Mouse (Mus musculus) MEL (cell line): ENCODE results near the gene Htr2a. TPM values are rescaled to one million over a fixed set of nuclear protein-coding genes. Genes with fewer than 3 reads are reported as not detected.

Source experiments
- DNase-seq: peaks from one replicate; pipeline ENCODE4 v3.0.0; 2011; ENCODE audit warnings: low read depth, low spot score
- H3K27ac ChIP-seq: 2 replicates; pipeline ENCODE4 v1.5.1; 2012; ENCODE audit warnings: low read depth, mild to moderate bottlenecking, control low read depth, low read length, moderate library complexity; ENCODE audit not compliant: control insufficient read depth
- H3K27me3 ChIP-seq, 2 experiments: fragments of 150-350 bp in 1 of 2; sonication (generic) in 1 of 2; 2 replicates each; pipeline ENCODE4 v1.6.1; 2012; ENCODE audit warnings: low read length in 2 of 2, mild to moderate bottlenecking in 2 of 2, improper control_type of control experiment in 1 of 2, moderate library complexity in 1 of 2; ENCODE audit not compliant: insufficient read depth in 2 of 2, control insufficient read depth in 1 of 2
- H3K36me3 ChIP-seq, 2 experiments: 2 replicates each; pipeline ENCODE4 v1.6.1; 2012 to 2014; ENCODE audit warnings: low read length in 2 of 2, improper control_type of control experiment in 1 of 2, inconsistent platforms in 1 of 2, mild to moderate bottlenecking in 1 of 2; ENCODE audit not compliant: insufficient read depth in 2 of 2, control insufficient read depth in 1 of 2
- H3K4me1 ChIP-seq, 2 experiments: fragments of 150-350 bp in 1 of 2; sonication (generic) in 1 of 2; 2 replicates each; pipeline ENCODE4 v1.6.1; 2012; ENCODE audit warnings: low read length in 2 of 2, improper control_type of control experiment in 1 of 2, mild to moderate bottlenecking in 1 of 2; ENCODE audit not compliant: insufficient read depth in 2 of 2, control insufficient read depth in 1 of 2
- H3K4me3 ChIP-seq, 2 experiments: fragments of 150-350 bp in 1 of 2; sonication (generic) in 1 of 2; 2 replicates each; pipeline ENCODE4 v1.5.1; 2012; ENCODE audit warnings: low read depth in 2 of 2, low read length in 2 of 2, mild to moderate bottlenecking in 2 of 2, moderate library complexity in 2 of 2, control low read depth in 1 of 2, improper control_type of control experiment in 1 of 2; ENCODE audit not compliant: control insufficient read depth in 1 of 2, insufficient read depth in 1 of 2
- H3K79me2 ChIP-seq: 2 replicates; pipeline ENCODE4 v1.6.1; 2012; ENCODE audit warnings: mild to moderate bottlenecking, low read length, moderate library complexity; ENCODE audit not compliant: control insufficient read depth, poor library complexity, insufficient read depth
- H3K9ac ChIP-seq: 2 replicates; pipeline ENCODE4 v1.6.1; 2012; ENCODE audit warnings: low read depth, mild to moderate bottlenecking, control low read depth, low read length, moderate library complexity; ENCODE audit not compliant: control insufficient read depth, poor library complexity, severe bottlenecking
- H3K9me3 ChIP-seq: fragments of 150-350 bp; sonication (generic); replicated peaks from 2 replicates; pipeline ENCODE4 v1.6.1; 2012; ENCODE audit warnings: mild to moderate bottlenecking, low read length, improper control_type of control experiment, moderate library complexity; ENCODE audit not compliant: insufficient read depth
- BHLHE40 ChIP-seq: IDR thresholded peaks from 2 replicates; pipeline ENCODE4 v1.6.1; 2012; ENCODE audit warnings: low read depth, mild to moderate bottlenecking, inconsistent platforms, low read length, improper control_type of control experiment, borderline replicate concordance
- CHD2 ChIP-seq: IDR thresholded peaks from 2 replicates; pipeline ENCODE4 v1.6.1; 2011; ENCODE audit warnings: low read length, improper control_type of control experiment
- CTCF ChIP-seq, 3 experiments: IDR thresholded peaks in 2 of 3; conservative IDR thresholded peaks in 1 of 3; 2 replicates each; pipeline ENCODE4 v1.5.1; 2011 to 2012; ENCODE audit warnings: low read length in 3 of 3, low read depth in 2 of 3, mild to moderate bottlenecking in 2 of 3, improper control_type of control experiment in 1 of 3, inconsistent platforms in 1 of 3, mixed read lengths in 1 of 3, moderate library complexity in 1 of 3; ENCODE audit not compliant: control insufficient read depth in 1 of 3, insufficient read depth in 1 of 3, poor library complexity in 1 of 3, severe bottlenecking in 1 of 3
- ELF1 ChIP-seq: IDR thresholded peaks from 2 replicates; pipeline ENCODE4 v1.6.1; 2014; ENCODE audit warnings: low read depth, mild to moderate bottlenecking, inconsistent platforms, low read length, improper control_type of control experiment, moderate library complexity
- ETS1 ChIP-seq: IDR thresholded peaks from 2 replicates; pipeline ENCODE4 v1.6.1; 2012; ENCODE audit warnings: low read depth, mild to moderate bottlenecking, inconsistent platforms, low read length, improper control_type of control experiment, moderate library complexity
- GABPA ChIP-seq: IDR thresholded peaks from 2 replicates; pipeline ENCODE4 v1.6.1; 2012; ENCODE audit warnings: low read depth, mild to moderate bottlenecking, inconsistent platforms, low read length, improper control_type of control experiment, moderate library complexity
- GATA1 ChIP-seq: IDR thresholded peaks from 2 replicates; pipeline ENCODE4 v1.6.1; 2011; ENCODE audit warnings: low read depth, low read length, improper control_type of control experiment
- KAT2A ChIP-seq: conservative IDR thresholded peaks from 2 replicates; pipeline ENCODE4 v1.6.1; 2012; ENCODE audit warnings: low read depth, low read length, improper control_type of control experiment, inconsistent platforms
- MEF2A ChIP-seq: IDR thresholded peaks from 2 replicates; pipeline ENCODE4 v1.6.1; 2014; ENCODE audit warnings: low read depth, mild to moderate bottlenecking, inconsistent platforms, low read length, improper control_type of control experiment; ENCODE audit not compliant: poor library complexity, insufficient replicate concordance, severe bottlenecking; ENCODE audit errors: extremely low read depth
- MYB ChIP-seq: IDR thresholded peaks from 2 replicates; pipeline ENCODE4 v1.6.1; 2011; ENCODE audit warnings: mild to moderate bottlenecking, low read depth, low read length, improper control_type of control experiment
- MYC ChIP-seq: IDR thresholded peaks from 2 replicates; pipeline ENCODE4 v1.6.1; 2011; ENCODE audit warnings: low read depth, mild to moderate bottlenecking, low read length, improper control_type of control experiment, moderate library complexity
- NELFE ChIP-seq: IDR thresholded peaks from 2 replicates; pipeline ENCODE4 v1.6.1; 2011; ENCODE audit warnings: low read depth, low read length, improper control_type of control experiment
- POLR2AphosphoS2 ChIP-seq: IDR thresholded peaks from 2 replicates; pipeline ENCODE4 v1.6.1; 2011; ENCODE audit warnings: low read length, improper control_type of control experiment
- POLR2AphosphoS5 ChIP-seq: IDR thresholded peaks from 2 replicates; pipeline ENCODE4 v1.6.1; 2012; ENCODE audit warnings: low read depth, borderline replicate concordance, mild to moderate bottlenecking, inconsistent platforms, low read length, moderate library complexity, mixed read lengths
- RAD21 ChIP-seq: IDR thresholded peaks from 2 replicates; pipeline ENCODE4 v1.6.1; 2011; ENCODE audit warnings: mild to moderate bottlenecking, low read depth, low read length, improper control_type of control experiment
- SIN3A ChIP-seq: IDR thresholded peaks from 2 replicates; pipeline ENCODE4 v1.6.1; 2012; ENCODE audit warnings: low read length, improper control_type of control experiment, inconsistent platforms
- SMC3 ChIP-seq: IDR thresholded peaks from 2 replicates; pipeline ENCODE4 v1.6.1; 2011; ENCODE audit warnings: low read depth, low read length, improper control_type of control experiment
- TAL1 ChIP-seq: IDR thresholded peaks from 2 replicates; pipeline ENCODE4 v1.6.1; 2012; ENCODE audit warnings: mild to moderate bottlenecking, inconsistent platforms, low read length, moderate library complexity, mixed read lengths
- TBP ChIP-seq: IDR thresholded peaks from 2 replicates; pipeline ENCODE4 v1.8.0; 2011; ENCODE audit warnings: low read depth, low read length, improper control_type of control experiment
- USF1 ChIP-seq: IDR thresholded peaks from 2 replicates; pipeline ENCODE4 v1.6.1; 2014; ENCODE audit warnings: low read depth, mild to moderate bottlenecking, inconsistent platforms, low read length, improper control_type of control experiment, moderate library complexity
- ZC3H11A ChIP-seq: IDR thresholded peaks from 2 replicates; pipeline ENCODE4 v1.6.1; 2012; ENCODE audit warnings: low read depth, mild to moderate bottlenecking, inconsistent platforms, low read length, improper control_type of control experiment
- ZNF384 ChIP-seq: IDR thresholded peaks from 2 replicates; pipeline ENCODE4 v1.6.1; 2012; ENCODE audit warnings: low read depth, mild to moderate bottlenecking, inconsistent platforms, low read length, improper control_type of control experiment
- polyA plus RNA-seq, 2 experiments: library from polyadenylated mRNA; stranded (reverse) in 1 of 2; unstranded in 1 of 2; fragments of >175 nt in 1 of 2; fragments of >200 nt in 1 of 2; gene quantifications; 2 replicates each; pipeline versions ENCODE4 v1.2.1 to v1.2.4; 2012; ENCODE audit warnings: low replicate concordance in 2 of 2, low read depth in 1 of 2; ENCODE audit not compliant: insufficient read length in 2 of 2, insufficient read depth in 1 of 2, missing spikeins in 1 of 2
- total RNA-seq: library from RNA; depleted of rRNA; stranded (reverse); fragments of 300-350 nt; gene quantifications from 2 replicates; pipeline ENCODE4 v1.2.3, GENCODE M21; 2012

The Htr2a gene
- total and polyA plus RNA-seq, 3 experiments = 0.65 to 1.4 TPM; not detected in 1

GRCm38 (mm10) chr14:74602543-74602942 is 38.1 kb upstream of the Htr2a start:
- no peak for TF ChIP-seq ZNF384
- TF ChIP-seq ZC3H11A = peak; percentile 62; the same call in 1 of the 2 replicates
- TF ChIP-seq RAD21 = peak; percentile 75
- no peak for TF ChIP-seq ELF1
- TF ChIP-seq KAT2A = no peak
- TF ChIP-seq SMC3 = peak; percentile 78
- no peak for TF ChIP-seq MYB
- TF ChIP-seq GATA1 = no peak
- TF ChIP-seq TBP = no peak
- TF ChIP-seq CTCF (IDR thresholded peaks at IDR 0.05 in 2 of 3, conservative IDR thresholded peaks at IDR 0.05 in 1 of 3; ENCODE audit: control insufficient read depth in 1 of 3, insufficient read depth in 1 of 3, low read depth in 2 of 3, low read length in 3 of 3, poor library complexity in 1 of 3, severe bottlenecking in 1 of 3) = peak; percentile 81 to 94 (median 85)
- no peak for TF ChIP-seq GABPA
- TF ChIP-seq POLR2AphosphoS2 = no peak
- no peak for TF ChIP-seq CHD2
- no peak for TF ChIP-seq TAL1
- 0 out of 4 replicates have a peak, but pooled peaks cover 0 to 4% of the 10 kb centered on the region in 2 experiments for H3K4me1 ChIP-seq

GRCm38 (mm10) chr14:74603131-74603766 is 37.4 kb upstream of the Htr2a start:
- peak; percentile 66 for DNase-seq
- no peaks in the 10 kb centered on the region for H3K9me3 ChIP-seq
- peak overlapping the region in 1 of 2 experiments; percentile 5; a peak in 1 of 4 replicates for H3K4me3 ChIP-seq
- 0 out of 4 replicates have a peak, but pooled peaks cover 0 to 4% of the 10 kb centered on the region in 2 experiments for H3K4me1 ChIP-seq
- H3K36me3 ChIP-seq = peaks cover 0 to 3% of the 10 kb centered on the region in 2 experiments; a peak in 1 of 4 replicates
- H3K79me2 ChIP-seq = no peaks in the 10 kb centered on the region
- no peak overlapping the region for H3K9ac ChIP-seq
- peaks cover 0 to 3% of the 10 kb centered on the region in 2 experiments; a peak in 2 of 4 replicates for H3K27me3 ChIP-seq
- no peak for TF ChIP-seq ETS1
- TF ChIP-seq NELFE = no peak
- TF ChIP-seq KAT2A = no peak
- TF ChIP-seq MYC = no peak
- TF ChIP-seq TAL1 = no peak
- TF ChIP-seq GABPA = no peak
- TF ChIP-seq ZC3H11A = no peak
- TF ChIP-seq POLR2AphosphoS5 = no peak
- no peak for TF ChIP-seq MYB
- TF ChIP-seq USF1 = no peak
- no peak for TF ChIP-seq MEF2A
- no peak for TF ChIP-seq SIN3A
- no peak for TF ChIP-seq BHLHE40
- H3K27ac ChIP-seq = no peak overlapping the region

More at GRCm38 (mm10) chr14:74602543-74602942, 38.1 kb upstream of the Htr2a start:
- Histone ChIP-seq H3K27me3 (peaks cover 0 to 3% of the 10 kb centered on the region in 2 experiments; a peak in 2 of 4 replicates), H3K36me3 (peaks cover 0 to 3% of the 10 kb centered on the region in 2 experiments; a peak in 1 of 4 replicates), H3K79me2 (no peaks in the 10 kb centered on the region), H3K4me3 (no peak overlapping the region), H3K27ac (no peak overlapping the region), H3K9ac (no peak overlapping the region), H3K9me3 (no peaks in the 10 kb centered on the region)
- DNase-seq = peak; percentile 79
